Mouse (Mus musculus) bone marrow, adult 2 months (tissue): ENCODE data around the gene Prdm12. TPM values are rescaled to one million over a fixed set of nuclear protein-coding genes. Genes with fewer than 3 reads are reported as not detected.

Experiments
- H3K27ac ChIP-seq: fragments of 200-500 bp; 2 replicates; pipeline ENCODE4 v1.5.1; 2012; ENCODE audit warnings: low read depth, mild to moderate bottlenecking, control low read depth, inconsistent platforms, low read length; ENCODE audit not compliant: control insufficient read depth, poor library complexity, insufficient read depth
- H3K4me1 ChIP-seq: fragments of 200-500 bp; 2 replicates; pipeline ENCODE4 v1.6.1; 2011; ENCODE audit warnings: low read length; ENCODE audit not compliant: control insufficient read depth, insufficient read depth
- H3K4me3 ChIP-seq: fragments of 200-500 bp; replicated peaks from 2 replicates; pipeline ENCODE3; 2011; ENCODE audit warnings: mild to moderate bottlenecking, low read depth, low read length, control low read depth; ENCODE audit not compliant: control insufficient read depth
- CTCF ChIP-seq: fragments of 200-500 bp; IDR thresholded peaks from 2 replicates; pipeline ENCODE4 v1.5.1; 2011; ENCODE audit warnings: low read length, control low read depth; ENCODE audit not compliant: control insufficient read depth, insufficient read depth
- POLR2A ChIP-seq: fragments of 200-500 bp; IDR thresholded peaks from 2 replicates; pipeline ENCODE4 v1.6.1; 2011; ENCODE audit warnings: low read depth, mild to moderate bottlenecking, control low read depth, low read length, borderline replicate concordance; ENCODE audit not compliant: control insufficient read depth
- WGBS: fragments of 180-500 bp; shearing (Covaris S2); methylation state at CpG from one replicate; pipeline ENCODE4 v1.1.7; 2018; 5-methylcytosine and 5-hydroxymethylcytosine counted together
- polyA plus RNA-seq: library from polyadenylated mRNA; stranded (reverse); fragments of >200 nt; gene quantifications from 2 replicates; pipeline ENCODE4 v1.2.4, GENCODE M21; 2011; ENCODE audit warnings: low replicate concordance; ENCODE audit not compliant: missing spikeins, insufficient read depth, insufficient read length

The Prdm12 gene
- polyA plus RNA-seq, 1 experiment: not detected

GRCm38 (mm10) chr2:31638581-31639465 lies 1.0 kb upstream of the Prdm12 start:
- H3K4me1 ChIP-seq: no peaks in the 10 kb centered on the region
- H3K27ac ChIP-seq: no peak overlapping the region
- TF ChIP-seq POLR2A (no peak), CTCF (no peak)
- WGBS: 7% methylated on average over 34 of the region's 34 CpGs
- H3K4me3 ChIP-seq: no peak overlapping the region

GRCm38 (mm10) chr2:31639466-31639760 lies 424 bp upstream of the Prdm12 start:
- Histone ChIP-seq H3K4me3 (no peak overlapping the region), H3K4me1 (no peaks in the 10 kb centered on the region), H3K27ac (no peak overlapping the region)
- 8% methylated on average over 13 of the region's 13 CpGs for WGBS
- TF ChIP-seq POLR2A (no peak), CTCF (no peak)

DNA sequence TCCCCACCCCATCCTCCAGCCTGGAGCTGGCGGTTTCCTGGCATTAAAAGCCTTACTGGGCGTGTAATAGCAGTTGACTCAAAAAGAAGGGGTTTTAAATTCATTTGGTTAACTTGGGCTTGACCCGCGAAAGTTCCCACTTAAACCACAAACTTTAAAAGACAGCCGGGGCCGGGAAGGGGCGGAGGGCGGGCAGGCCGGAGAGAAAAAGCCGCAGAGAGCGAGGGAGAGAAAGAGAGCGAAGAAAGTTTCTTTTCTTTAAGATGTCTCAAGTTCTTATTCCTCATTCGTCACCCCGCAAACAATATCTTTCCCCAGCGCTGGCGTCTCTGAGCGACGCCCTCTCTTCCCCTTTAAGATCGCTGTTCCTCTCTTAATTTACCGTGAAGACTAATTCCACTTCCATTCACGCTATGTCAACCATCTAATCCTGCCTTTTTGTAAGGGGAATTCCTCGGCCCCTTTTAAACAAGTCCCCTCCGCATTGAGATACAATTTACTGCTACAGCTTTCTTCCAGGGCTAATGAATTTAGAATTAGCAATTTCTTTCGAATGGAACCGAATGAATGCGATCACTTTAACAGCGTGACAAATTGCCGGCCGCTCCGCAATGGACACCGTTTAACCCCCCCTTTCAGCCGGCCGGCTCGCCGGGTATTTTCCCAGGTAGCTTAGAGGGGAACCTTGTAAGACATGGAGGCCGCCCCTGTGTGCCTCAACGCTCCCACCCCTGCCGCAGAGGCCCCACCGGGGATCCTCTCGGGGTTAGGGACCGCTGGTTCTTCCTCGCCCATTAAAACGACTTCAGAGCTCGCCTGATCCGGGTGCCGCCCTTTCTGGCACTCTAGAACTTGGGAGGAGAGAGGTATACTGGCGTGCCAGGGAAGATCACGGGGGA lies 1.0 kb downstream of the Prdm12 start:
- no peak overlapping the region for H3K4me3 ChIP-seq
- 1% methylated on average over 48 of the region's 48 CpGs for WGBS
- H3K4me1 ChIP-seq: no peaks in the 10 kb centered on the region
- H3K27ac ChIP-seq: no peak overlapping the region
- TF ChIP-seq POLR2A: no peak
- TF ChIP-seq CTCF: no peak

DNA sequence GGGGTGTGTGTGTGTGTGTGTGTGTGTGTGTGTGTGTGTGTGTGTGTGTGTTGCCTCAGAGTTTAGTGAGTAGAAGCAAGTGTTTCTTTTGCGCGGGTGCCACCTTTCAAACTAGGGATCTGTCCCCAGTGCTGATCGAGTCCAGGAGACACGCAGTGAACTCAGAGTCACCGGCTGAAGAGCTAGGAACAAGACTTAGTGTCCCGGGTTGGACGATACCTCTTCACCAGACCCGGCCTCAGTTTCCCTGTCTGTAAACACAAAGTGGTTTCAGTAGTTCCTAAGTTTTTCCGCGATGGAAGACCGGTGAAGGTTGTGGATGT lies 1.6 kb downstream of the Prdm12 start:
- no peak overlapping the region for H3K4me3 ChIP-seq
- H3K27ac ChIP-seq: no peak overlapping the region
- H3K4me1 ChIP-seq: no peaks in the 10 kb centered on the region
- TF ChIP-seq CTCF (no peak), POLR2A (no peak)
- 2% methylated on average over 11 of the region's 11 CpGs for WGBS

- WGBS: 11% methylated on average over 18 of the region's 18 CpGs
- H3K27ac ChIP-seq: no peak overlapping the region
Observed at GRCm38 (mm10) chr2:31641929-31642328, 2.1 kb downstream of the Prdm12 start.

DNA sequence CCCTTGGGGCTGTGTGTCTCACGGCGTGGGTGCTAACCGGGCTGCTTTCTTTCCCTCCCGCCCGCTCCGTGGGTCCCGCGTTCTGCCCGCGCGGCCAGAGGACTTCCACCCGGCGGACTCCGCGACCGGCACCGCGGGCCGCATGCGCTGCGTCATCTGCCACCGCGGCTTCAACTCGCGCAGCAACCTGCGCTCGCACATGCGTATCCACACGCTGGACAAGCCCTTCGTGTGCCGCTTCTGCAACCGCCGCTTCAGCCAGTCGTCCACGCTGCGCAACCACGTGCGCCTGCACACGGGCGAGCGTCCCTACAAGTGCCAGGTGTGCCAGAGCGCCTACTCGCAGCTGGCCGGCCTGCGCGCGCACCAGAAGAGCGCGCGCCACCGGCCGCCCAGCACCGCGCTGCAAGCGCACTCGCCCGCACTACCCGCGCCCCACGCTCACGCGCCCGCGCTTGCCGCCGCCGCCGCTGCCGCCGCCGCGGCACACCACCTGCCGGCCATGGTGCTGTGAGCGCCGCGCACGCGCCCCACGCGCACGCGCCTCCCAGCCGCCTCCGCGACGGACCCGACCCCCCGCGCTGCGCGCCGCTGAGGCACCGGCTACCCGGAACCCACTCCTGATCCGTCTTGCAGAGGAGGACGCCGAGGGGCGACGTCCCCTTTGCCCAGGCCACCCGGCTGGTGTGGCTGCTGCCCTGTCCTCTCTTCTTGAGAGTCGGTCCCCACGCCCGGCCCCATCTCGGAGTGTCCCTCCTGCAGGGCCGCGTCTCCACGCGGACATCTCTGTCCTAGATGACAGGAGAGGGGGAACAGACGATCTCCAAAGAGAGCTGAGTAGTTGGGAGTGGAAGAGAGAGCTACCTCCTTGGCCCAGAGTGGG lies 14.4 kb downstream of the Prdm12 start:
- H3K27ac ChIP-seq: no peak overlapping the region; the same call in 1 of the 2 replicates
- WGBS: 1% methylated on average over 109 of the region's 109 CpGs
- TF ChIP-seq POLR2A (no peak), CTCF (no peak)
- H3K4me1 ChIP-seq: no peaks in the 10 kb centered on the region
- no peak overlapping the region for H3K4me3 ChIP-seq

More at GRCm38 (mm10) chr2:31641929-31642328, 2.1 kb downstream of the Prdm12 start:
- Histone ChIP-seq H3K4me3 (no peak overlapping the region), H3K4me1 (no peaks in the 10 kb centered on the region)
- TF ChIP-seq POLR2A: no peak
- TF ChIP-seq CTCF: no peak

GRCm38 (mm10) chr2:31654854-31655559 lies 15.2 kb downstream of the Prdm12 start:
- Histone ChIP-seq H3K27ac (no peak overlapping the region), H3K4me3 (no peak overlapping the region), H3K4me1 (no peaks in the 10 kb centered on the region)
- WGBS: 6% methylated on average over 22 of the region's 22 CpGs
- TF ChIP-seq POLR2A (no peak), CTCF (peak; percentile 45; the same call in 1 of the 2 replicates)

DNA sequence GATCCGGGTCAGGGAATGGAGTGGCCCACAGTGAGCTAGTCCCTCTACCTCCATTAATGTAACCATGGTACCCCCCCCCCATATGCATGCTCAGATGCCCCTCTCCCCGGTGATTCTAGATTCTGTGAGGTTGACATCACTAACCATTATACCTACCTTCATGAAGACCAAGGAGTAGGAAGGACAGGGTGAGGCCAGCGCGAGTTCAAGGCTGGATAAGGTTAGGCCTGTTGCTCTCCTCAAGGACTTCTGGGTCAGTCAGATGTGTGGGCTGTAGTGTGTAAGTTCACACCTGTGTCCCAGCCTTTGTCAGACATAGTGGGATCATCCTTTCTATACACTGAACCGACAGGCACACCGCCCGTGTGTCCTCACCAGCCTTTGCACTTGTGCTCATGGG lies 16.5 kb downstream of the Prdm12 start:
- 87% methylated on average over 7 of the region's 7 CpGs for WGBS
- TF ChIP-seq CTCF (no peak), POLR2A (no peak)
- Histone ChIP-seq H3K27ac (no peak overlapping the region), H3K4me3 (no peak overlapping the region), H3K4me1 (no peaks in the 10 kb centered on the region)
